Mouse (Mus musculus): ENCODE measurements around the gene Adam12.

DNA sequence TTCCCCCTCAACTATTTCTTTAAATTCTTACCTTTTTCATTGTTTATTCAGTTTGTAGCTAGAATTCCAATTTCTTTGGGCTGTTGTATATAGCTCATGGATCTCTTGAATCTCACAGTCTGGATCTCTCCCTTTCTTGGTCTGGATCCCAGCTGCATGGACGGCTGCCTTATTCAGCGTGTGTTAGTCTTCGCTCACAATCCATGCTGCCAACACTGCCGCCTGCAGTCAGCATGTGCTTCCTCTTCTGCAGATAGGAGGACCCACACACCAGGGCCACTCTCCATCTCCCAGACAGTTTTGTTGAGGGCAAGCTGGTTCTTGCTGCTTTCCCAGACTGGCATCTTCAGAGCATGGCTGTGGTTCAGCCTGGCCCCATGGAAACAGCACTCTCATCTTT is 392.4 kb downstream of the Adam12 start:
- TF ChIP-seq CTCF (IDR thresholded peaks at IDR 0.05; ENCODE audit: control insufficient read depth, insufficient read depth, low read length): no peak
- no peak for TF ChIP-seq POLR2A (IDR thresholded peaks at IDR 0.05; ENCODE audit: borderline replicate concordance, control insufficient read depth, low read depth, low read length)

Data from bone marrow, adult 2 months (tissue).